In genomic region chr14:11307079-11307478, GRCm38 (mm10) we compare ENCODE assay signal across 9 mouse cellular contexts. TPM values are rescaled to one million over a fixed set of nuclear protein-coding genes. Genes with fewer than 3 reads are reported as not detected.
DNase-seq lines count a peak whose midpoint lies in the region; ATAC-seq lines count a peak whose summit lies in the region.
"Had no signal": no experiment of that assay in that cellular context is flagged by ENCODE, and none has a peak within 500 bp of the region (broad histone marks: within the 10 kb centered on the region; RNA-seq: fewer than 3 reads in every experiment).

No protein-coding gene starts in this region.

- peak; percentile 11 for DNase-seq in heart, adult 8-10 months (ENCODE audit: low spot score)
- no peak for DNase-seq in heart, embryonic 10.5 days (ENCODE audit: low spot score)
- peak; percentile 4 for DNase-seq in right cerebral cortex, adult 18-20 months
- DNase-seq in right cerebral cortex, postnatal 10 days (ENCODE audit: low spot score in 2 of 2), result no peak
- peak; percentile 12 for DNase-seq in R1 (ENCODE audit: low read depth, low spot score)
- peak; percentile 58 to 64 for DNase-seq in kidney, postnatal 4 days
- no peak for DNase-seq in T-cell, adult 2 months (ENCODE audit: low spot score)

- 31% methylated on average over 2 of the region's 2 CpGs for WGBS in heart, embryonic 10.5 days

- no peaks in the 10 kb centered on the region for H3K36me3 ChIP-seq in heart, embryonic 10.5 days
- H3K36me3 ChIP-seq: heart, embryonic 15.5 days had no signal

- ATAC-seq in inflammation-experienced regulatory T-cells, adult 6 months, result no peak

- no peaks in the 10 kb centered on the region for H3K4me1 ChIP-seq in heart, embryonic 10.5 days
- H3K4me1 ChIP-seq: heart, embryonic 15.5 days had no signal

- H3K4me3 ChIP-seq in heart, embryonic 10.5 days, result no peak overlapping the region
- H3K4me3 ChIP-seq: heart, embryonic 15.5 days had no signal

- no peaks in the 10 kb centered on the region for H3K27me3 ChIP-seq in heart, embryonic 10.5 days (ENCODE audit: insufficient read depth, poor library complexity, severe bottlenecking)
- H3K27me3 ChIP-seq: heart, embryonic 15.5 days had no signal

- no peak overlapping the region for H3K27ac ChIP-seq in heart, embryonic 10.5 days
- H3K27ac ChIP-seq: heart, embryonic 15.5 days had no signal

- no peaks in the 10 kb centered on the region for H3K9me3 ChIP-seq in heart, embryonic 10.5 days
- H3K9me3 ChIP-seq: heart, embryonic 15.5 days had no signal

RNA-seq across cellular contexts. Expression of gene Gm3839, which starts 49.4 kb away (rescaled TPM):
- total RNA-seq in heart, adult 8-10 months (2022), result under 1 TPM; 0.24 to 0.62 (median 0.44) TPM
- polyA plus RNA-seq in heart, embryonic 10.5 days (2016; fragmentation: Nextera tagmentation; extraction: Ambion mirVana), result 2.8 and 3.3 TPM in 2 replicates
- 1 to 10 TPM; 2.3 to 3.8 (median 3.2) TPM for polyA plus RNA-seq in inflammation-experienced regulatory T-cells, adult 6 months (2017; shearing (Covaris generic))

Comparison
In these comparisons a context has a peak if more than half of its experiments do, and no peak if none do; other contexts are left out.
1. DNase-seq: peak in heart, adult 8-10 months (single experiment), right cerebral cortex, adult 18-20 months (single experiment), R1 (single experiment) and kidney, postnatal 4 days (2 of 2); none in heart, embryonic 10.5 days (single experiment), right cerebral cortex, postnatal 10 days (0 of 2) and T-cell, adult 2 months (single experiment).